Mouse (Mus musculus): Measurements from ENCODE around the gene Lbp.

Gene Lbp

DNA sequence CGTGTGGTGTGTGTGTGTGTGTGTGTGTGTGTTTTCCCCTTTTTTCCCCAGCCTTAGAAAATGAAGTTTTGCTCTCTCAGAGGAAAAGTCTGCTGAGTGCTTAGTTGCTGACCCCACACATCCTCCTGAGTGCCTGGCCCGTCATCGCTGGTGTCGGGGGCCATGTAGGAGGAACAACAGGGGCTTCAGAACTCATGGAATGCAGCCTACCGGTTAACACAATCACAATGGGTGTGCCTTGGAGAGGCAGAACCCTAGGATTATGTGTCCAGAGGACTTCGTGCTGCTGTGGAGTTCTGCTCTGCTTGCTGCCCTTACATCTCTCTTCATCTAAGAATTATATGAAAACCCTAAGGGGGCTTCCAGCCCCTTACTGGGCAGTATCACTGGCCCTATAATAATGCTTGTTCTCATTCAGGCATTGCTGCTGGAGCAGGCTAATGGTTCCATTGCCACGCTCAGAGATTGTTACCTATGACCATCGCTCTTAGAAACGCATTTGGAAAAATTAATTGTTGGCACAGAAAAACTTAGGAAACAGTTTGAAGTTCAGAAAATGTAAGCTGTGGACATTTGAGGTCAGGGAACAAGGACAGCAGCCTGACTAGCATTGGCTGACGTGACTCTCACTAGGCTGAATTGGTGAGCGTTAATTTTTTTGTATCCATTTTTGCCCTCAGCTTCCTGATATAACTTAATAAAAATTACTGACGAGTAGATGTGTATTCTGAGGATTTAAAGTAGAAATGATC is 59.0 kb downstream of the Lbp start:
- no peak for DNase-seq

DNA sequence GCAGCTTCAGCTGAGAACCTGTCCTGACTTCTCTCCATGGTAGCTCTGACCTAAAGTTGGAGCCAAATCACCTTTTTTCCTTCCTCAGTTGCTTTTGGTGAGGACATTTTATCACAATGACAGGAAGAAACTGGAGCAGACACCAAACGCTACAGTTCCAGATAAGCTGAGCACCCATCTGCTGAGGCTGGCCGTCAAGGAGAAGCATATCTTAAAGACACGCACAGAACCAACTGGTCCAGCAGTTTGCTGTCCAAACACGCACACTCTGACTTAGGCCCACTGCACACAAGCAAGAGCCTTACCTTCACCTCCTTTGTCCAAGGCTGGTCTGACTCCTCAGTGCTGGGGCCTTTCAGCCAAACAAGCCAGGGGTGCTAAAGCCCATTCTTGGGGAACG is 61.4 kb downstream of the Lbp start:
- DNase-seq: no peak

DNA sequence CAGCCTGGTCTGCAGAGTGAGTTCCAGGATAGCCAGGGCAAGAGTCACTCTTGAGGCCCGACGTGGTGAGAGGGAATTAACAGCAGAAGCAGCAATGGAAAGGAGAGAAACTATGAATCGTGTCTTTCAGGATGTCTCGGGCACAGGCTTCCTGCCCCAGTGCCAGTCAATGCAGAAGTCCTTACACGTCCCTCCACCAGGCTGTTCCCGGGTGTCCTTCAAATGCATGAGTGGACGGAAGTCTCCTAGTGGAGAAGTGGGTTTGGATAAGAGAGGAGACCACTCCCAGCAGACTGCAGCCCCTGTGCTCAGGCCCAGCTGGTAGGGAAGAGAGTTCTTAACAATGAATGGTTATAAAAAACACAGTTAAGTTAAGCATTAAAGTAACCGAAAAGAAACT is 62.0 kb downstream of the Lbp start:
- DNase-seq: no peak

DNA sequence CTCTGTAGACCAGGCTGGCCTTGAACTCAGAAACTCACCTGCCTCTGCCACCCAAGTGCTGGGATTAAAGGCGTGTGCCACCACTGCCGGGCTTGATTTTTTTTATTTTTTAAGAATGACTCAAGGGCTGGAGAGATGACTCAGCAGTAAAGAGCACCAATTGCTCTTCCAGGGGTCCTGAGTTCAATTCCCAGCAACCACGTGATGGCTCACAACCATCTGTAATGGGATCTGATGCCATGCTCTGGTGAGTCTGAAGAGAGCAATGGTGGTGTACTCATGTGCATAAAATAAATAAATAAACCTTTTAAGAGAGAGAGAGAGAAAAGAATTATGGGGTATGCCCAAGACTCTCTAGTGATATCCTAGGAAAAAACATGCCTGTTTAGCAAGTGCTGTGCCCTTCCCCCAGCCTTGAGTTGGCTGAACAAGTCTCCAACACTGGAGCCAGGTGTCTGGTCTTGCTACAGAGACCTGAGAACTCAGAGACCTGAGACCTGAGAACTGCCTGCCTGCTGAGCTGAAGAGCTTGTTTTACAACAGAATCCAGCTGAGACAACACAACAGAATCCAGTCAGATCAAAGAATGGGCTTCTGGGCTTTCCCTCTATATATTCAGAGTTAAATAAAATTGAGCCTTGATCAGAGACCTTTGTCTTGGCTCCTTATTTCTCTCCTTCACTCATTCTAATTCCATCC is 63.3 kb downstream of the Lbp start:
- no peak for DNase-seq

DNA sequence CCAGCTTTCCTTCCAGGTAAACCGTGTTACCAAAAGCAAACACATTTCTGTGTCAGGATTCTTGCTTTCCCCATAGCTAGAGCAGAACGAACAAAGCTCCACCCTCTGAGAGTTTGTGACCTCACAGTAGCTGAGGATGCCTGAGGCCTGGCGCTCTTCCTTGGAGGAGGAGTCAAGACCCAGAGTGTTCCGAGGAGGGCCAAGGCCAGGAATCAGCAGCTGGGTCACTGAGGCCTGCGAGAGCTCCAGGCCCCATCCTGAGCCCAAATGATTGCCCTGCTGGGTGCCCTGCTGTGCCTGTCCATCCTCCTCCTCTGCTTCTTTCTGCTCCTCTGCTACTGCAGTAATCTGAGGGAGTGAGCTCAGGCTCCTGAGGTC is 63.9 kb downstream of the Lbp start:
- peak; percentile 45 to 54 for DNase-seq

DNA sequence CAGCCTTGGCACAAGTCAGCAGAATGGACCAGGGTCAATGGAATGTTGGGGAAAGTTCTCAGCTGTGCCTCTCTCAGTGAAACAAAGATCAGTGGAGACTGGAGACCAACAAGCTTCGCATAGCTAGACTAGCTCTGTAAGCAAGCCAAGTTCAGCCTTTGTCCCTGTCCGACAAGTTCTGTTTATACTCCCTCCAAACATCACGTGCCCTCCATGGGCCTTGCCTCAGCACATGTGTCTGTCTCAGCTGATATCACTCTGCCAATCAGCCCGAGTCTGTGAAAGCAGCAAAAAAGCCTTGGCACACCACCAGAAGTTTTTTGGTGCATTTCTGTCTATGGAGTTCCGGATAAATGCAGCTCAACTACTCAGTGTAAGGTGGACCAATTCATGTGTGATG is 66.8 kb downstream of the Lbp start:
- peak; percentile 49 to 63 for DNase-seq

DNA sequence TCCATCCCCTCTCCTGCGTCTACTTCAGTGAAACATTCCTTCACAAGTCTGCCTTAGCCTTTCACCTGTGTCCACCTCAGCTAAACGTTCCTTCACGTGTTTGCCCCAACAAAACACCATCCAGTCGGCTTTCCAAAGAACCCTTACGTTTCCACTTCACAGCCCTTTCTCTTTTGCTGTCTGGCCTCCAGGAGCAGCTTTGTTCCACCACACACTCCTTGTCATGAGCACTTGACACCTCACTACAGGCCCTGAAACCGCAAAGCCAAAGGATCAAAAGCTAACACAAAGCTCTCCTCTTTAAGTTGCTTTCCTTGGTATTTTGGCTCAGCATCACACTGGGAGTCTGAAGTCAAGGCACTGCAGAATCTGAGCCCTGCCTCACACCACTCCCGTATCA is 67.2 kb downstream of the Lbp start:
- DNase-seq: no peak

DNA sequence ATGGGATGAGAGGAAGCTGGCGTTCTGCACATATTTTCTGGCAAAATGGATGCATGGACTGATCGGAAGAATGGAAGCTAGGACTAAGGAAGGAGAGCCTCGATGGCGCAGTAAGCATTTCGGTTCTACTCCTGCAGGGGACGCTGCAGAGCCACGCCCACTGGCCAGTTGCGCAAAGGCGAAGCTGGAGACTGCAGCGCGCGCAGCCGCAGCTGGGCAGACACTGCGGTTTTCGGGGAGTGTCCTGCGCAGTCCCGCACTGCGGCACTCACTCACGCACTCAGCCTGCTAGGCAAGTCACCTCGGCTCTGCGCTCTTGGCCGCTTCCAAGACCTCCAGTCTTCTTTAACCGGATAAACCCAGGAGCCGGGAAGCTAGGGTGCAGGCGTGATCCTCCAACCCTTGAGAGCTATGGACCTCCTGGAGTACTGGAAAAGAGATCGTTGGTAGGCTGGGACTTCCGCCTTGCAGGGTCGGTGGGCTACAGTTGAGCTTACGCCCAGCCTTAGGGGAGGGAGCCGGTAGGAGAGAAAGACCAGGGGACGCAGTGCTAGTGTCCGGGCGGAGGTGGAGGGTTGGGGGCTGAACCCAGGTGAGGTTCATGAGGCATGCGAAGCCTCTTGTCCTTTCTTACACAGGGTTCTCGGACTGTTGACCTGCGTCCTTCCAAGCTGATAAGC is 69.3 kb downstream of the Lbp start, which contains the start of gene Snhg11:
Snhg11 (plus strand) TSS at position 196 of the 680 bp plus-strand sequence.
- peak in 1 of 2 experiments; percentile 38 for DNase-seq

DNA sequence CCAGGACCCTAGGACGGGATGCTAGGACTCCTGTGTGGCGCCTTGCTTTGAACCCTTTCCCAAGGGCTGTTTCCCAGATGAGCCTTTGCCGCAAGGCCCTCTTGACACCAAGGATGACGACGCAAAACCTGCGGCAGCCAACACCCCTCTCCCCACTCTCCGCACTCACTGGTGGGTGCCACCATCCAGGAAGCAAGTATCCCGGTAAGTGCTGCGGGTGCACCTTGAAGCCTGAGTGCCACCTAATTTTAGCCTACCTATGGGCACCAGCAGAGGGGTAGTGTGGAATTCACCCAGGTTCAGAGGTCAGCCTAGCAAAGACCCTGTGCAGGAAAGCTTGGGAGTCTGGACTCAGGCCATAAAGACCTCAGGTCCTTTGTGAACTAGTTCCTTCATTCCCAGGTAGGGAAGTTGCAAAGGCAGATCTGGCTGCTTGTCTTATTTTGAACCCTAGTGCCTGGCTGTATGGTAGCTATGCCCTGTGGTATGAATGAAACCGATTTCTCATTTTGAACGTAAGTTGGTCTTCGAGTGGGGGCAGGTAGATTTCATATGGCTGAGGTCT is 69.9 kb downstream of the Lbp start:
- DNase-seq: no peak

DNA sequence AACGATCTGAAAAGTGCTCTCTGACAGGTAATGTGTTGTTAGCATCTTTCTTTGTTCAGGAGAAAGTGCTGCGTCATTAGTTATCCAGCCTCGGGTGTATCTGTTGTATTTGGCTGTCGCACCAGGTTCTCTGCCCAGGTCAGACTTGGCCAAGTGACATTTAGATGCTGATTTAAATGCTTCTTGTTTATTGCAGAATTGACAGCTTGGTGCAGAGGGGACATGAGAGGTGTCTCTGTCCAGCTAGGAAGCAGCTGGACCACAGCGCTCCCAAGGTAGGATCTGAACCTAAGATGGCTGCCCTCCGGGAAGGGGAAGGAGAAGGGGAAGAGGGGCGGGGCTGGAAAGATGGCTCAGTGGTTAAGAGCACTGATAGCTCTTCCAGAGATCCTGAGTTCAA is 70.5 kb downstream of the Lbp start:
- DNase-seq: no peak

DNA sequence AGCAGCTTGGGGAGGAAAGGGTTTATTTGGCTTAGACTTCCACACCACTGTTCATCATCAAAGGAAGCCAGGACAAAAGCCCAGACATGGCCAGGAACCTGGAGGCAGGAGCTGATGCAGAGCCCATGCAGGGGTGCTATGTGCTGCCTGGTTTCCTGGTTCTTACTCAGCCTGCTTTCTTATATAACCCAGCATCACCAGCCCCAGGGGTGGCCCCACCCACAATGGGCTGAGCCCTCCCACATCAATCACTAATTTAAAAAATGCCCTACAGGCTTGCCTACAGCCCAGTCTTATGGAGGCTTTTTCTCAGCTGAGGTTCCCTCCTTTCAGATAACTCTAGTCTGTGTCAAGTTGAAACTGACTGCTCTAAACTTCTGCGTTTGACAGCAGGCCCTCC is 71.5 kb downstream of the Lbp start:
- DNase-seq: no peak

DNA sequence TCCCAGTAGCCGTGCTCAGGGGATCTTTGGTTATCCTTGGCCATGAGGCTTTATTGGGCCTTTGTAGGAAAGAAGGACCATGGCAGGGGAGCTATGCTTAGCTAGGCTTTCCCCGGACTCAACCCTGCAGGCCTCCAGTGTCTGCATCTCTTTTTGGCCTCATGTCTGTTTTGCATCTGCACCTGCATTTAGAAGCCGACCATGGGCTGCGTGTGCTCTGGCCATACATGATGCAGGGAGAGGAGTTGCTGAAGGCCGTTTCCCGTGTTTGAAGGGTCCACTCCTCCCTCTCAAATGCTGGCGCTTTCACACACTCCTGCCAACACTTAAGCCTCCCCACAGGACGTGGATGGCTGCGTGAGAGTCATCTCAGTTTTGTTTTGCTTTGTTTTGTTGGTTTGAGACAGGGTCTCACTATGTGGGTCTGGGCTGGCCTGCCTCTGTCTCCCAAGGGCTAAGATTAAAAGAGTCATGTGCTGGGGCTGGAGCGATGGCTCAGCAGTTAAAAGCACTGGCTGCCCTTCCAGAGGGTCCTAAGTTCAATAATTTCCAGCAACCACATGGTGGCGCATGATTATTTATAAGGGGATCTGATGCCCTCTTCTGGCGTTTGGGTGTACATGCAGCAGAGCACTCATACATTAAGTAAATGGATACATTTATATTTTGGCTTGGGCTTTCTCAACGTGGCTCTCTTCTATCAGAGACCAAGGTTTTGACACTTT is 73.2 kb downstream of the Lbp start:
- peak; percentile 76 to 80 for DNase-seq
